Mouse (Mus musculus): ENCODE results near the gene 3110082J24Rik. TPM values are rescaled to one million over a fixed set of nuclear protein-coding genes. Genes with fewer than 3 reads are reported as not detected.

Gene 3110082J24Rik
- total and polyA plus RNA-seq, 3 experiments, result not detected

DNA sequence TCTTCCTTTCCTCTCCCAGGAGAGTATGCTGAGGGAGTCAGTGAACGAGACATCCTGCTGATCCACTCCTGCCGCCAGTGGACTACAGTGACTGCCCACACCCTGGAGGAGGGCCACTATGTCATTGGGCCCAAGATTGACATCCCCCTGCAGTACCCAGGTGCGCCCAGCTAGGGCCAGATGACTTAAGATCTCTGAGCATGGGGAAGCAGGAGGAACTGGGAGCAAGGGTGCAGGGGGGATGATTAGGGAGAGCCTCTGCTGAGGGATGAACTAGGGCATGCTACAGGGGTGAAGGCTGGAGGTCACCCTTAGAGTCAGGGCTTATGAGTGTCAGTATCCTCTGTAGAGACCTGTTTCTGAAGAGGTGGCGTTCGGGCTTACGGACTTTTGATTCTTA lies 2.3 kb upstream of the 3110082J24Rik start:
- H3K4me3 ChIP-seq (ENCODE audit: control insufficient read depth in 1 of 2, insufficient read depth in 1 of 2, low read depth in 2 of 2, low read length in 2 of 2), result no peak overlapping the region
- TF ChIP-seq MAFK (IDR thresholded peaks at IDR 0.05; ENCODE audit: borderline replicate concordance, low read depth, low read length) (no peak), MAZ (IDR thresholded peaks at IDR 0.05; ENCODE audit: low read depth, low read length) (no peak), MYC (IDR thresholded peaks at IDR 0.05; ENCODE audit: low read depth, low read length) (no peak)
- H3K27me3 ChIP-seq (ENCODE audit: control insufficient read depth in 1 of 2, insufficient read depth in 2 of 2, low read length in 2 of 2), result no peaks in the 10 kb centered on the region; a peak in 1 of 4 replicates
- H3K4me1 ChIP-seq (ENCODE audit: control insufficient read depth in 1 of 2, insufficient read depth in 2 of 2, low read length in 2 of 2), result no peaks in the 10 kb centered on the region
- no peak for DNase-seq (ENCODE audit: low read depth, low spot score)
- no peaks in the 10 kb centered on the region for H3K9me3 ChIP-seq (replicated peaks; ENCODE audit: insufficient read depth, low read length)
- H3K79me2 ChIP-seq (ENCODE audit: control insufficient read depth, insufficient read depth, low read length, poor library complexity), result no peaks in the 10 kb centered on the region
- H3K36me3 ChIP-seq (ENCODE audit: control insufficient read depth in 1 of 2, insufficient read depth in 2 of 2, low read length in 2 of 2), result no peaks in the 10 kb centered on the region
- no peak overlapping the region for H3K27ac ChIP-seq (ENCODE audit: control insufficient read depth, low read depth, low read length)
- H3K9ac ChIP-seq (ENCODE audit: control insufficient read depth, low read depth, low read length, poor library complexity, severe bottlenecking), result no peak overlapping the region

DNA sequence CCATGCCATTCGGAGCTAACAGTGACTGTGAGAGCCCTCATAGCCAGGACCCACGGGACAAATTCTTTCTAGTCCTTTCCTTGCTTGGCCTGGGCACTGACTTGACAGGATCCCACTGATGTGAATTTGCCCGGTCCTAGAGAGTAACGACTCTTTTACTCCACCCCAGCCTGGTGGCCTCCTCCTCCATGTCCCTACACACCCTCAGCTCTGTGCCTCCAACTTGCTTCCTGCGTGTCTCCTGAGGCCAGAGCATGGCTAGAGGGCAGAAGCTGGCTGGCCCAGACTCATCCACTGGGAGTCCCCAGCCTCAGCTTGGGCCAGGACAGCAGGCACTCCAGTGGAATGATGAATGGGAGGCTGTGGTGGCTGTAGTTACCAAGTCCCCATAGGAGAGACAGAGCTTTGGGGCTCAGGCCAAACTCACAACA lies 1.7 kb upstream of the 3110082J24Rik start:
- no peaks in the 10 kb centered on the region for H3K36me3 ChIP-seq (ENCODE audit: control insufficient read depth in 1 of 2, insufficient read depth in 2 of 2, low read length in 2 of 2)
- no peak for DNase-seq (ENCODE audit: low read depth, low spot score)

DNA sequence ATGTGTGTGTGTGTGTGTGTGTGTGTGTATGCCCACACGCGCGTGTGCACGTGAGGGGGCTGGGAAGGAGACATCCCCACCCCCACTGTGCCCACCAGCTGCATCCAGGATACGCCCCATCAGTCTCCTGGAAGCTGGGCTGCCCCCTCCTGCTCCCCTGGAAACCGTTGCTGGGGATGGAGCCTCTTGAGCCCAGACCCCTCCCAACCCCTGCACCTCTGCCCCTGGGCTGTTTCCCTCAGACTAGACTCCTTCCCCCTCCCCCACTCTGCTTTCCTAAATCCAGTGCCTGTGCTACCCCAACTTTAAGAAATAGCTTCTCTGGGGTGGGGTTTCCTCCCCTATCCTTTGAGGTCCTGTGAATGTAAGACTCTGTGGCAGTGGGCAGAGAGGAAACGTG lies 1.3 kb upstream of the 3110082J24Rik start:
- Histone ChIP-seq H3K36me3 (ENCODE audit: control insufficient read depth in 1 of 2, insufficient read depth in 2 of 2, low read length in 2 of 2) (no peaks in the 10 kb centered on the region), H3K79me2 (ENCODE audit: control insufficient read depth, insufficient read depth, low read length, poor library complexity) (no peaks in the 10 kb centered on the region), H3K9me3 (replicated peaks; ENCODE audit: insufficient read depth, low read length) (no peaks in the 10 kb centered on the region), H3K4me1 (ENCODE audit: control insufficient read depth in 1 of 2, insufficient read depth in 2 of 2, low read length in 2 of 2) (no peaks in the 10 kb centered on the region), H3K27me3 (ENCODE audit: control insufficient read depth in 1 of 2, insufficient read depth in 2 of 2, low read length in 2 of 2) (no peaks in the 10 kb centered on the region; a peak in 1 of 4 replicates), H3K27ac (ENCODE audit: control insufficient read depth, low read depth, low read length) (no peak overlapping the region), H3K9ac (ENCODE audit: control insufficient read depth, low read depth, low read length, poor library complexity, severe bottlenecking) (no peak overlapping the region), H3K4me3 (ENCODE audit: control insufficient read depth in 1 of 2, insufficient read depth in 1 of 2, low read depth in 2 of 2, low read length in 2 of 2) (no peak overlapping the region)
- DNase-seq (ENCODE audit: low read depth, low spot score), result no peak
- no peak for TF ChIP-seq MEF2A (IDR thresholded peaks at IDR 0.05; ENCODE audit: extremely low read depth, insufficient replicate concordance, low read depth, low read length, poor library complexity, severe bottlenecking)
- TF ChIP-seq MAFK (IDR thresholded peaks at IDR 0.05; ENCODE audit: borderline replicate concordance, low read depth, low read length), result no peak
- no peak for TF ChIP-seq CTCF (IDR thresholded peaks at IDR 0.05 in 2 of 3, conservative IDR thresholded peaks at IDR 0.05 in 1 of 3; ENCODE audit: control insufficient read depth in 1 of 3, insufficient read depth in 1 of 3, low read depth in 2 of 3, low read length in 3 of 3, poor library complexity in 1 of 3, severe bottlenecking in 1 of 3)
- no peak for TF ChIP-seq MYB (IDR thresholded peaks at IDR 0.05; ENCODE audit: low read depth, low read length)
- no peak for TF ChIP-seq HCFC1 (IDR thresholded peaks at IDR 0.05; ENCODE audit: low read depth, low read length)
- no peak for TF ChIP-seq TAL1 (IDR thresholded peaks at IDR 0.05; ENCODE audit: low read length)
- no peak for TF ChIP-seq USF1 (IDR thresholded peaks at IDR 0.05; ENCODE audit: low read depth, low read length)
- no peak for TF ChIP-seq EP300 (IDR thresholded peaks at IDR 0.05; ENCODE audit: low read depth in 1 of 2, low read length in 2 of 2)

More for the DNA sequence above, 1.7 kb upstream of the 3110082J24Rik start:
- H3K4me1 ChIP-seq (ENCODE audit: control insufficient read depth in 1 of 2, insufficient read depth in 2 of 2, low read length in 2 of 2), result no peaks in the 10 kb centered on the region
- no peak overlapping the region for H3K27ac ChIP-seq (ENCODE audit: control insufficient read depth, low read depth, low read length)
- H3K9me3 ChIP-seq (replicated peaks; ENCODE audit: insufficient read depth, low read length), result no peaks in the 10 kb centered on the region
- H3K79me2 ChIP-seq (ENCODE audit: control insufficient read depth, insufficient read depth, low read length, poor library complexity), result no peaks in the 10 kb centered on the region
- H3K27me3 ChIP-seq (ENCODE audit: control insufficient read depth in 1 of 2, insufficient read depth in 2 of 2, low read length in 2 of 2), result no peaks in the 10 kb centered on the region; a peak in 1 of 4 replicates
- no peak overlapping the region for H3K9ac ChIP-seq (ENCODE audit: control insufficient read depth, low read depth, low read length, poor library complexity, severe bottlenecking)
- H3K4me3 ChIP-seq (ENCODE audit: control insufficient read depth in 1 of 2, insufficient read depth in 1 of 2, low read depth in 2 of 2, low read length in 2 of 2), result no peak overlapping the region
- no peak for TF ChIP-seq MYC (IDR thresholded peaks at IDR 0.05; ENCODE audit: low read depth, low read length)
- no peak for TF ChIP-seq MYB (IDR thresholded peaks at IDR 0.05; ENCODE audit: low read depth, low read length)
- TF ChIP-seq ZKSCAN1 (IDR thresholded peaks at IDR 0.05; ENCODE audit: low read depth, low read length), result no peak
- no peak for TF ChIP-seq TAL1 (IDR thresholded peaks at IDR 0.05; ENCODE audit: low read length)
- no peak for TF ChIP-seq KAT2A (conservative IDR thresholded peaks at IDR 0.05; ENCODE audit: low read depth, low read length)
- TF ChIP-seq UBTF (IDR thresholded peaks at IDR 0.05; ENCODE audit: borderline replicate concordance, insufficient read depth, low read depth, low read length), result no peak
- no peak for TF ChIP-seq MAX (IDR thresholded peaks at IDR 0.05; ENCODE audit: low read length)
- no peak for TF ChIP-seq MAFK (IDR thresholded peaks at IDR 0.05; ENCODE audit: borderline replicate concordance, low read depth, low read length)
- no peak for TF ChIP-seq NRF1 (IDR thresholded peaks at IDR 0.05; ENCODE audit: insufficient read depth, low read depth, low read length, poor library complexity, severe bottlenecking)
- TF ChIP-seq ETS1 (IDR thresholded peaks at IDR 0.05; ENCODE audit: low read depth, low read length), result no peak
- TF ChIP-seq MXI1 (IDR thresholded peaks at IDR 0.05; ENCODE audit: low read depth, low read length), result no peak
- no peak for TF ChIP-seq POLR2A (IDR thresholded peaks at IDR 0.05; ENCODE audit: control insufficient read depth in 1 of 2, insufficient read depth in 1 of 2, low read depth in 1 of 2, low read length in 2 of 2, poor library complexity in 1 of 2)
- TF ChIP-seq ELF1 (IDR thresholded peaks at IDR 0.05; ENCODE audit: low read depth, low read length), result no peak
- no peak for TF ChIP-seq GATA1 (IDR thresholded peaks at IDR 0.05; ENCODE audit: low read depth, low read length)
- TF ChIP-seq BHLHE40 (IDR thresholded peaks at IDR 0.05; ENCODE audit: borderline replicate concordance, low read depth, low read length), result no peak
- no peak for TF ChIP-seq ZNF384 (IDR thresholded peaks at IDR 0.05; ENCODE audit: low read depth, low read length)
